Mouse (Mus musculus) forebrain, embryonic 16.5 days (tissue): ENCODE measurements around the gene Kazn. TPM values are rescaled to one million over a fixed set of nuclear protein-coding genes. Genes with fewer than 3 reads are reported as not detected.

Experiments used
- ATAC-seq: fragments of 200-750 bp; cut with Nextera tagmentation; 2 replicates; pipeline ENCODE4 v1.8.0; 2017; ENCODE audit warnings: mild to moderate bottlenecking, moderate library complexity
- H3K27ac ChIP-seq: fragments of 300-500 bp; sonication (generic); 2 replicates; pipeline ENCODE4 v1.5.1; 2014; ENCODE audit warnings: low read length, control low read depth
- H3K27me3 ChIP-seq: fragments of 300-500 bp; sonication (generic); replicated peaks from 2 replicates; pipeline ENCODE4 v1.6.1; 2014; ENCODE audit warnings: low read length; ENCODE audit not compliant: control insufficient read depth, insufficient read depth
- H3K36me3 ChIP-seq: fragments of 300-500 bp; sonication (generic); 2 replicates; pipeline ENCODE4 v1.6.1; 2014; ENCODE audit not compliant: control insufficient read depth, insufficient read depth
- H3K4me1 ChIP-seq: fragments of 300-500 bp; sonication (generic); replicated peaks from 2 replicates; pipeline ENCODE4 v1.6.1; 2014; ENCODE audit warnings: low read length; ENCODE audit not compliant: control insufficient read depth, insufficient read depth
- H3K4me2 ChIP-seq: fragments of 300-500 bp; sonication (generic); 2 replicates; pipeline ENCODE4 v1.6.1; 2014; ENCODE audit warnings: mild to moderate bottlenecking, low read length, control low read depth
- H3K4me3 ChIP-seq: fragments of 300-500 bp; sonication (generic); replicated peaks from 2 replicates; pipeline ENCODE4 v1.5.1; 2014; ENCODE audit warnings: mild to moderate bottlenecking, low read length, control low read depth
- H3K9ac ChIP-seq: fragments of 300-500 bp; sonication (generic); replicated peaks from 2 replicates; pipeline ENCODE4 v1.6.1; 2014; ENCODE audit warnings: low read depth, low read length, control low read depth
- H3K9me3 ChIP-seq: fragments of 300-500 bp; sonication (generic); 2 replicates; pipeline ENCODE4 v1.6.1; 2016; ENCODE audit warnings: low read length; ENCODE audit not compliant: control insufficient read depth
- WGBS: fragments of 180-500 bp; shearing (Covaris S2); extraction: QIAGEN DNeasy Blood & Tissue Kit; methylation state at CpG from one replicate; pipeline ENCODE4 v1.1.7; 2014; 5-methylcytosine and 5-hydroxymethylcytosine counted together
- polyA plus RNA-seq: library from polyadenylated mRNA; unstranded; fragments of >200 nt; fragmentation: Nextera tagmentation; extraction: Ambion mirVana; gene quantifications from 2 replicates; pipeline ENCODE4 v1.2.1, GENCODE M21; 2015

The Kazn gene
- 26.5 and 27.6 TPM in 2 replicates for polyA plus RNA-seq

- Histone ChIP-seq H3K9ac (peak within 1 kb of the TSS; percentile 74), H3K36me3 (no peaks in the 10 kb centered on the region), H3K4me2 (peak within 1 kb of the TSS; percentile 99), H3K9me3 (no peaks in the 10 kb centered on the region), H3K27ac (no peak within 1 kb of the TSS), H3K27me3 (0 out of 2 replicates have a peak, but pooled peaks cover 3% of the 10 kb centered on the region), H3K4me1 (peaks cover 21% of the 10 kb centered on the region), H3K4me3 (peak within 1 kb of the TSS; percentile 63)
- ATAC-seq, result peak; percentile 79
- WGBS, result 2% methylated on average over 43 of the region's 46 CpGs
Measured at GRCm38 (mm10) chr4:142239240-142240126, at the start of gene Kazn. Gene Kazn, minus strand, starts transcription at chr4:142239401.

GRCm38 (mm10) chr4:142285471-142285870, 46.3 kb upstream of the Kazn start:
- H3K4me2 ChIP-seq, result no peak overlapping the region
- no peak overlapping the region for H3K9ac ChIP-seq
- H3K4me3 ChIP-seq, result no peak overlapping the region
- H3K4me1 ChIP-seq, result no peaks in the 10 kb centered on the region
- no peak for ATAC-seq
- H3K27me3 ChIP-seq, result no peaks in the 10 kb centered on the region
- no peak overlapping the region for H3K27ac ChIP-seq
- H3K36me3 ChIP-seq, result no peaks in the 10 kb centered on the region
- no peaks in the 10 kb centered on the region for H3K9me3 ChIP-seq
- 70% methylated on average over 2 of the region's 2 CpGs for WGBS

- H3K4me2 ChIP-seq, result no peak overlapping the region
- no peak overlapping the region for H3K9ac ChIP-seq
- H3K4me1 ChIP-seq, result no peaks in the 10 kb centered on the region
- no peaks in the 10 kb centered on the region for H3K27me3 ChIP-seq
- H3K36me3 ChIP-seq, result no peaks in the 10 kb centered on the region
- no peaks in the 10 kb centered on the region for H3K9me3 ChIP-seq
- no peak overlapping the region for H3K27ac ChIP-seq
- ATAC-seq, result no peak
- WGBS, result 73% methylated on average over 5 of the region's 5 CpGs
- no peak overlapping the region for H3K4me3 ChIP-seq
Measured at GRCm38 (mm10) chr4:142283867-142284266, 44.7 kb upstream of the Kazn start.

GRCm38 (mm10) chr4:142278197-142278575, 39.0 kb upstream of the Kazn start:
- H3K27ac ChIP-seq, result no peak overlapping the region; the same call in 1 of the 2 replicates
- no peaks in the 10 kb centered on the region for H3K36me3 ChIP-seq
- no peak overlapping the region; the same call in 1 of the 2 replicates for H3K4me2 ChIP-seq
- no peaks in the 10 kb centered on the region for H3K27me3 ChIP-seq
- peaks cover 17% of the 10 kb centered on the region for H3K4me1 ChIP-seq
- ATAC-seq, result no peak
- no peak overlapping the region for H3K4me3 ChIP-seq
- 76% methylated on average over 6 of the region's 6 CpGs for WGBS
- no peaks in the 10 kb centered on the region for H3K9me3 ChIP-seq
- no peak overlapping the region for H3K9ac ChIP-seq

DNA sequence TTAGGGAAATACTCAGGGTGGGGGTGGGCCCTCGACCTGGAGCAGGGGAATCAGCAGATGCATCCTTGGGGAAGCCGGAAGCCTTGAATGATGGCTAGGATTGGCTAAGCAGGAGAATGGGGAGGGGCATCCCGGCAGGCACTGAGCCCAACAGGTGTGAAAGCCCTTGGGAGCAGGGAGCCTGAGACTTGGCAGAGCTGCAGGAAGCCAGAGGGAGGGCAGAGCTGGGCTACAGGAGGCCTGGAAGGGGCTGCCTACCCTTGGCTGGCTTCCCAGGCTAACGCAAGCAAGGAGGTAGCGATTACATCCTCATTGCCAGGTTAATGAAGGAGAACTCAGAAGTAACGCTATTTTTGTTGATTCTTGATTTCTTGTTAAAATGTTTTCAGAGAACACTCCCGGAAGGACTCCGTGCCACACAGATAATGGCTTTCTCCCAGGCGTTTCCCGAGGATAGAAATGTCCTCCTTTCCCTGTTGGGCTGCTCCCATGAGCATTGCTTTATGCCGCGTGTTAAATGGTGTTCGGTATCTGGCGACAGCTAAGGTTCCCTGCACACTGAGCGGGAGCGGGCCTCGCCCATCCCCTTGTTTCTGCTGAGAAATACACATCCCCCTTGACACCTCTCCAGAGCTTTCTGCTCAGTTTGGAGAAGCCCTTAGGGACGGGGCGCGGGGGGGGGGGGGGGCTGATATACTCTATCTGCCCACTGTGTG, 38.4 kb upstream of the Kazn start:
- H3K4me2 ChIP-seq, result peak overlapping the region; percentile 22
- peak; percentile 47; the same call in 1 of the 2 replicates for ATAC-seq

DNA sequence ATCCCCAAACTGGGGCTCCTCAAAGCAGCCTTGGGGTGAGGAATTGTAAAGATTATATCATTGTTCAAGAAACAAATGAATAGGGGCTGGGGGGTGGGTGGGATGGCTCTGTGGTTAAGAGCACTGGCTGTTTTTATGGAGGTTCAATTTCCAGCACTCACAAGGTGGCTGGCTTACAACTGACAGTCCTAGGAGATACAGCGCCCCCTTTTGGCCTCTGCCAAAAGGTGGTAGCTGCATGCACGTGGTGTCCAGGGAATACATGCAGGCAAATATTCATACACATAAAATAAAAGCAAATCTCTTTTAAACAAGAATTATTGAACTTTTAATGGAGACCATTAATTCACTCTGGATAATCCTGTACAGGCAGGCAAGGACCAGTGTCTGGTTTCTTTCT, 36.0 kb upstream of the Kazn start:
- Histone ChIP-seq H3K36me3 (no peaks in the 10 kb centered on the region), H3K4me3 (no peak overlapping the region), H3K27ac (0 out of 2 replicates have a peak overlapping the region, but pooled peaks have one; percentile 27), H3K27me3 (no peaks in the 10 kb centered on the region), H3K4me2 (no peak overlapping the region), H3K9me3 (no peaks in the 10 kb centered on the region), H3K9ac (no peak overlapping the region), H3K4me1 (peaks cover 17% of the 10 kb centered on the region)
- no peak for ATAC-seq
- WGBS, result 43% methylated on average over 2 of the region's 2 CpGs

More for the DNA sequence above, 38.4 kb upstream of the Kazn start:
- 24% methylated on average over 20 of the region's 20 CpGs for WGBS
- peaks cover 17% of the 10 kb centered on the region for H3K4me1 ChIP-seq
- H3K36me3 ChIP-seq, result no peaks in the 10 kb centered on the region
- no peak overlapping the region; the same call in 1 of the 2 replicates for H3K9ac ChIP-seq
- H3K27ac ChIP-seq, result no peak overlapping the region; the same call in 1 of the 2 replicates
- no peaks in the 10 kb centered on the region for H3K9me3 ChIP-seq
- no peaks in the 10 kb centered on the region for H3K27me3 ChIP-seq
- H3K4me3 ChIP-seq, result no peak overlapping the region

GRCm38 (mm10) chr4:142274441-142275234, 35.4 kb upstream of the Kazn start:
- Histone ChIP-seq H3K9ac (no peak overlapping the region), H3K4me1 (peaks cover 17% of the 10 kb centered on the region), H3K27ac (peak overlapping the region; percentile 27; the same call in 1 of the 2 replicates), H3K4me3 (no peak overlapping the region), H3K27me3 (no peaks in the 10 kb centered on the region), H3K9me3 (no peaks in the 10 kb centered on the region), H3K36me3 (no peaks in the 10 kb centered on the region), H3K4me2 (no peak overlapping the region)
- 24% methylated on average over 11 of the region's 11 CpGs for WGBS
- ATAC-seq, result 0 out of 2 replicates have a peak, but pooled peaks have one; percentile 22

GRCm38 (mm10) chr4:142271506-142271905, 32.3 kb upstream of the Kazn start:
- Histone ChIP-seq H3K4me2 (no peak overlapping the region), H3K9me3 (no peaks in the 10 kb centered on the region), H3K4me3 (no peak overlapping the region), H3K4me1 (peaks cover 19% of the 10 kb centered on the region), H3K9ac (no peak overlapping the region), H3K27ac (no peak overlapping the region), H3K27me3 (no peaks in the 10 kb centered on the region), H3K36me3 (no peaks in the 10 kb centered on the region)
- no peak for ATAC-seq
- WGBS, result 68% methylated on average over 3 of the region's 3 CpGs
